Mouse (Mus musculus) small intestine, adult 2 months (tissue): ENCODE measurements around the gene Bcl9. TPM values are rescaled to one million over a fixed set of nuclear protein-coding genes. Genes with fewer than 3 reads are reported as not detected.

Source experiments
- H3K27ac ChIP-seq: fragments of 200-500 bp; 2 replicates; pipeline ENCODE4 v1.5.1; 2012; ENCODE audit warnings: low read depth, low read length, control low read depth, inconsistent platforms; ENCODE audit not compliant: insufficient read depth
- H3K27me3 ChIP-seq: fragments of 200-500 bp; 2 replicates; pipeline ENCODE4 v1.6.1; 2012; ENCODE audit warnings: mild to moderate bottlenecking, moderate library complexity, low read length, inconsistent platforms; ENCODE audit not compliant: control insufficient read depth, insufficient read depth
- H3K36me3 ChIP-seq: fragments of 200-500 bp; 2 replicates; pipeline ENCODE4 v1.6.1; 2012; ENCODE audit warnings: mild to moderate bottlenecking, low read length, control low read depth, inconsistent platforms; ENCODE audit not compliant: control insufficient read depth, insufficient read depth
- H3K4me1 ChIP-seq: fragments of 200-500 bp; 2 replicates; pipeline ENCODE4 v1.6.1; 2012; ENCODE audit warnings: low read length, inconsistent platforms, mixed read lengths; ENCODE audit not compliant: control insufficient read depth, insufficient read depth, insufficient read length
- H3K4me3 ChIP-seq: fragments of 200-500 bp; 2 replicates; pipeline ENCODE4 v1.5.1; 2012; ENCODE audit warnings: low read depth, mild to moderate bottlenecking, control low read depth, inconsistent platforms, low read length, moderate library complexity
- CTCF ChIP-seq: fragments of 200-500 bp; IDR thresholded peaks from 2 replicates; pipeline ENCODE4 v1.5.1; 2012; ENCODE audit warnings: low read depth, mild to moderate bottlenecking, control low read depth, inconsistent platforms, low read length, moderate library complexity, mixed read lengths; ENCODE audit not compliant: insufficient replicate concordance, insufficient read length; ENCODE audit errors: extremely low read depth
- POLR2A ChIP-seq: fragments of 200-500 bp; IDR thresholded peaks from 2 replicates; pipeline ENCODE4 v1.6.1; 2012; ENCODE audit warnings: low read depth, mild to moderate bottlenecking, control low read depth, inconsistent platforms, low read length, moderate library complexity
- WGBS: fragments of 180-500 bp; shearing (Covaris S2); methylation state at CpG from one replicate; pipeline ENCODE4 v1.1.7; 2018; 5-methylcytosine and 5-hydroxymethylcytosine counted together
- polyA plus RNA-seq: library from polyadenylated mRNA; depleted of rRNA; stranded (reverse); fragments of >200 nt; gene quantifications from 2 replicates; pipeline ENCODE4 v1.2.3, GENCODE M21; 2012

Gene Bcl9
- polyA plus RNA-seq, 1 experiment: 16.5 TPM

GRCm38 (mm10) chr3:97294334-97294733 is 3.4 kb downstream of the Bcl9 start:
- Histone ChIP-seq H3K27ac (no peak overlapping the region), H3K27me3 (no peaks in the 10 kb centered on the region), H3K4me3 (no peak overlapping the region), H3K36me3 (no peaks in the 10 kb centered on the region), H3K4me1 (peaks cover 4% of the 10 kb centered on the region)
- TF ChIP-seq CTCF (no peak), POLR2A (no peak)
- WGBS: 74% methylated on average over 9 of the region's 9 CpGs

DNA sequence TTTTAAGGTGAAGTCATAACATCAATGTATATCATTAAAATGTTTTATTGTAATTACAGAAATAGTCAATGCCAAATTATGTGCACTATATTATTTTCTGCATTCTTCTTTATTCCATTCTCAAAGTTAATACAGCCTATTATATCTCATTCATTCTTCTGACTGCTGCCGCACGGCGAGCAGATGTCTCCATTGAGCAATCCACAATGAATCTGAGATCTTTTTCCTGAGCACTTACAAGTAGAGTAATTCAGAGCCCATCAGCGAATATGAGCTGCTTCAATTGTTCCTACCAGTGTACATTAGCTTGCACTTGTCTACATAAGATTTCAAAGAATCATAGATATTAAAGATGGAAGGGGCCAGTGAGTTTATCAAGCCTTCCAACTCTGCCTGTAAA is 12.8 kb downstream of the Bcl9 start:
- no peaks in the 10 kb centered on the region for H3K4me1 ChIP-seq
- WGBS: 93% methylated on average over 4 of the region's 4 CpGs
- no peaks in the 10 kb centered on the region for H3K36me3 ChIP-seq
- no peak overlapping the region for H3K27ac ChIP-seq
- TF ChIP-seq CTCF (no peak), POLR2A (no peak)
- no peaks in the 10 kb centered on the region for H3K27me3 ChIP-seq
- H3K4me3 ChIP-seq: no peak overlapping the region

GRCm38 (mm10) chr3:97284056-97284455 is 13.7 kb downstream of the Bcl9 start:
- H3K27me3 ChIP-seq: no peaks in the 10 kb centered on the region
- no peak overlapping the region for H3K4me3 ChIP-seq
- H3K4me1 ChIP-seq: no peaks in the 10 kb centered on the region
- 93% methylated on average over 9 of the region's 9 CpGs for WGBS
- TF ChIP-seq POLR2A: no peak
- no peak for TF ChIP-seq CTCF
- H3K36me3 ChIP-seq: no peaks in the 10 kb centered on the region
- no peak overlapping the region for H3K27ac ChIP-seq

DNA sequence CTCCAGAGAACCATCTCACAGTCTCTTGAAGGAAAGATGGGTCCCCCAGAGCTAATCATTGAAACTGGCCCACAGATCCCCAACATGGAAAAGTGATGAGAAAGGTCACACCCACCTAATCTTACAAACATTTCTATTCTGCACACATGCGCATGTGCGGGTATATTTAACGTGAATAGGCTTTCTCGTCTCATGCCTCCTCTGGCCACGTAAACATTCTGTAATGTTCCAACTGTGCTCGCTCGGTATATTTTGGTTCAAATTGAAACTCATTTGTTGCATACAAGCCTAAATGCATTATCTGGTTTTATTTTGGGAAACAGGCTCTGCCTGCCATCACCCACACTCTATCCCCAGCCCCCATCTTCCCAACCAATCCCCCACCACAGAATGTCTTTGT is 16.3 kb downstream of the Bcl9 start:
- no peaks in the 10 kb centered on the region for H3K4me1 ChIP-seq
- 94% methylated on average over 7 of the region's 7 CpGs for WGBS
- H3K4me3 ChIP-seq: no peak overlapping the region
- no peak overlapping the region for H3K27ac ChIP-seq
- TF ChIP-seq CTCF (no peak), POLR2A (no peak)
- no peaks in the 10 kb centered on the region for H3K27me3 ChIP-seq
- H3K36me3 ChIP-seq: no peaks in the 10 kb centered on the region

- TF ChIP-seq CTCF: no peak
- no peak for TF ChIP-seq POLR2A
- Histone ChIP-seq H3K4me3 (no peak overlapping the region), H3K4me1 (peaks cover 4% of the 10 kb centered on the region), H3K27ac (no peak overlapping the region), H3K36me3 (no peaks in the 10 kb centered on the region), H3K27me3 (no peaks in the 10 kb centered on the region)
- 78% methylated on average over 5 of the region's 5 CpGs for WGBS
These were observed 22.0 kb downstream of the Bcl9 start for GRCm38 (mm10) chr3:97275708-97276107.

DNA sequence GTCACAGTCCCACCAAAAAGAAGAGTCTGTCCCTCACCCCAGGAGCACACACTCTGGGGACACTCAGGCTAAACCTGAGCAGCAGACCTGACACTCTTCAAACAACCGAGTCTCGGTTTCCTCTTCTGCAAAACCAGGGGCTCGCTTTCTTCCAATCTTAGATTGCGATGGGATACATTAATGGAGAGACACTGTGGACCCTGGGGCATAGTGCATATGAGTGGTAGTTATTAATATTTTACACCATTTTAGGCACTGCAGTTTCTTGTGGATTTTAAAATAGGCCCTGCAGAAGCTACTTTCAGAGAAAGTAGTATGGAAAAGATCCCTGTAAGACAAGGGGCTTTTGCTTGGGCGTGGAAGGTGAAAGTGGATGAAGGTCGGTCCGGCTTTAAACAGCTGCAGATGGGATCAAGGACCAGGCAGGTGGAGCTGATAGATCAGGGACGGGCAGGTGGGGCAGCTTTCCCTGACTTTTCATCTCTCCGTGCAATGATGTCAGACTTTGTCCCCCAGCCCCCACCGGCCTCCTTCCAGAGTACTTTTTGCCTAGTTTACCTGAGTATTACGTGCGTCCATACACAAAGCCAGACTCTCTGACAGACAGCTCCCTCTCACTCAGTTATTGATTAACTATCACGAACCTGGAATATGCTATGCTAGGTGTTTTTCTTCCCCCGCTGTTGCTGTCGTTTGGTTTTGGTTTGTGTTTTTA is 23.0 kb downstream of the Bcl9 start:
- H3K4me3 ChIP-seq: peak overlapping the region; percentile 28
- H3K27ac ChIP-seq: peak overlapping the region; percentile 12
- no peak for TF ChIP-seq POLR2A
- no peak for TF ChIP-seq CTCF
- no peaks in the 10 kb centered on the region for H3K36me3 ChIP-seq
- H3K4me1 ChIP-seq: peaks cover 4% of the 10 kb centered on the region
- WGBS: 38% methylated on average over 15 of the region's 15 CpGs
- no peaks in the 10 kb centered on the region for H3K27me3 ChIP-seq

GRCm38 (mm10) chr3:97273876-97274275 is 23.8 kb downstream of the Bcl9 start:
- TF ChIP-seq POLR2A (no peak), CTCF (no peak)
- WGBS: 61% methylated on average over 5 of the region's 5 CpGs
- Histone ChIP-seq H3K36me3 (no peaks in the 10 kb centered on the region), H3K27ac (no peak overlapping the region), H3K4me1 (peaks cover 6% of the 10 kb centered on the region), H3K27me3 (no peaks in the 10 kb centered on the region), H3K4me3 (no peak overlapping the region)
